Mouse (Mus musculus) ES-E14 (cell line): ENCODE results near the gene Ddx52. TPM values are rescaled to one million over a fixed set of nuclear protein-coding genes. Genes with fewer than 3 reads are reported as not detected.

Experiments
- DNase-seq: peaks from one replicate; pipeline ENCODE4 v3.0.0-alpha.2; 2013; ENCODE audit warnings: low read depth, low spot score
- H3K27ac ChIP-seq: 2 replicates; pipeline ENCODE4 v1.5.1; 2012; ENCODE audit warnings: low read depth, mild to moderate bottlenecking, low read length, moderate library complexity, mixed read lengths; ENCODE audit not compliant: poor library complexity, insufficient read depth, severe bottlenecking
- H3K36me3 ChIP-seq: 2 replicates; pipeline ENCODE4 v1.6.1; 2012; ENCODE audit warnings: mild to moderate bottlenecking, low read length, moderate library complexity, mixed read lengths; ENCODE audit not compliant: control insufficient read depth, poor library complexity, insufficient read depth, severe bottlenecking
- H3K4me1 ChIP-seq, 2 experiments: fragments of 150-350 bp in 1 of 2; sonication (generic) in 1 of 2; 2 replicates each; pipeline ENCODE4 v1.6.1; 2012; ENCODE audit warnings: low read length in 2 of 2, mild to moderate bottlenecking in 1 of 2, mixed read lengths in 1 of 2; ENCODE audit not compliant: control insufficient read depth in 2 of 2, insufficient read depth in 2 of 2, poor library complexity in 1 of 2
- H3K4me3 ChIP-seq, 2 experiments: fragments of 150-350 bp in 1 of 2; sonication (generic) in 1 of 2; 2 replicates each; pipeline ENCODE4 v1.5.1; 2012; ENCODE audit warnings: low read length in 2 of 2, low read depth in 1 of 2, mild to moderate bottlenecking in 1 of 2, mixed read lengths in 1 of 2; ENCODE audit not compliant: insufficient read depth in 1 of 2, poor library complexity in 1 of 2, severe bottlenecking in 1 of 2
- H3K9ac ChIP-seq: 2 replicates; pipeline ENCODE4 v1.6.1; 2012; ENCODE audit warnings: low read depth, mild to moderate bottlenecking, low read length, mixed read lengths; ENCODE audit not compliant: poor library complexity, insufficient read depth, severe bottlenecking
- H3K9me3 ChIP-seq: fragments of 150-350 bp; sonication (generic); 2 replicates; pipeline ENCODE4 v1.6.1; 2012; ENCODE audit warnings: low read depth, mild to moderate bottlenecking, low read length; ENCODE audit not compliant: control insufficient read depth, insufficient read depth
- CHD2 ChIP-seq: IDR thresholded peaks from 2 replicates; pipeline ENCODE4 v1.6.1; 2014; ENCODE audit warnings: mild to moderate bottlenecking, low read depth, low read length, inconsistent platforms
- HCFC1 ChIP-seq: IDR thresholded peaks from 2 replicates; pipeline ENCODE4 v1.6.1; 2012; ENCODE audit warnings: low read length, inconsistent platforms, borderline replicate concordance; ENCODE audit not compliant: insufficient read depth
- MAFK ChIP-seq: IDR thresholded peaks from 2 replicates; pipeline ENCODE4 v1.6.1; 2014; ENCODE audit warnings: mild to moderate bottlenecking, low read depth, low read length, inconsistent platforms; ENCODE audit not compliant: insufficient read depth
- ZC3H11A ChIP-seq: IDR thresholded peaks from 2 replicates; pipeline ENCODE4 v1.6.1; 2012; ENCODE audit warnings: low read depth, mild to moderate bottlenecking, inconsistent platforms, low read length, borderline replicate concordance
- ZNF384 ChIP-seq: IDR thresholded peaks from 2 replicates; pipeline ENCODE4 v1.6.1; 2012; ENCODE audit warnings: low read depth, low read length, inconsistent platforms
- in situ Hi-C, 2 experiments: fragments of 600-800 bp; cut with MboI; formaldehyde crosslinking; loops; one replicate each; pipeline ENCODE4 v1.15.1; 2025; ENCODE audit warnings: low sequenced_read_pairs in 2 of 2, inconsistent platforms in 1 of 2; ENCODE audit not compliant: unreplicated experiment in 2 of 2
- total RNA-seq: library from RNA; depleted of rRNA; stranded (reverse); fragments of 300-350 nt; gene quantifications from 2 replicates; pipeline ENCODE4 v1.2.3, GENCODE M21; 2012; rRNA removed

The Ddx52 gene
- 33.9 and 44.1 TPM in 2 replicates for total RNA-seq

DNA sequence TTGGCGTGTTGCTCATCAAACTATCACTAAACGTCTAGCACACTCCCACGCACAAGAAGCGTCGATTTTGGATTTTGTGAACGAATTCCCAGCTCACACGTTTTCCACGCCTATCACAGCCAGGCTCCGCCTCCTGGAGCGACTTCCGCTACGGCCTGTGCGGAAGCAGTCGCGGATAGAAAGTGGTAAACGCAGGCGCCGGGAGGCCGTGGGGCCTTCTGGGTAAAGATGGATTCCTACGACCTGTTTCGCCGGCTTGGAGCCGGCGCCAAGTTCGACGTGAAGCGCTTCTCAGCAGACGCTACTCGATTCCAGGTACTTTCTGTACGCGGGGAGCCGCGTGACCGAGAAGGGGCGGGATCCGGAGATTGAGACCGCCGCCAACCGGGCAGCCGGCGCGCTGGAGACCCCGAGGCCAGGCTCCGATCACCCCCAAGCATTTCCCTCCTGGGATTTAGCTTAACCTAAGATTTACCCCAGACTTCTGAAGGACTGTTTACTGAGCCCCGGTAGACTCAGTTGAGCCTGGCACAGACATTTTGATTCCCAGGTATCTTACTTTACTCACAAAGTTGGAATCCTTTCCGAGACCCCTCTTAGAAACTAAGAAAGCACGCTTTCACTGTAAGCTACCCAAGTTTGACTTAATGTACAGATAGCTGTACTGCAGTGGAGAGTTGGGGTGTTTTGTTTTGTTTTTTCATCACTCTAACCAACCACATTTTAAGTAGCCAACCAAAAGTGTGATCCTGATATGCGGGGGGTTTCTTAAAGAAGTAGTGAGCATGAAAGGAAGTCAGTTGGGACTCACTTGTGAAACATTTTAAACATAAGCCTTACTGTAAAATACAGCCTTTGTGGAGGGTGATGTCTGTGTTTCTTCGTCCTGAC is at the start of gene Ddx52:
Ddx52 (plus strand) TSS at position 113 of the 891 bp plus-strand sequence.
- TF ChIP-seq HCFC1 (peak; percentile 72; the same call in 1 of the 2 replicates), MAFK (no peak), ZC3H11A (no peak)
- H3K36me3 ChIP-seq = peaks cover 11% of the 10 kb centered on the region
- no peaks in the 10 kb centered on the region for H3K9me3 ChIP-seq
- H3K27ac ChIP-seq = peak within 1 kb of the TSS; percentile 69; the same call in 1 of the 2 replicates
- DNase-seq = peak; percentile 85
- peak within 1 kb of the TSS; percentile 96 for H3K9ac ChIP-seq
- in situ Hi-C loops = no loop called here
- peak within 1 kb of the TSS; percentile 88 to 94 for H3K4me3 ChIP-seq
- H3K4me1 ChIP-seq = no peaks in the 10 kb centered on the region; a peak in 1 of 4 replicates

GRCm38 (mm10) chr11:83893325-83893724 is 48.5 kb upstream of the Ddx52 start:
- in situ Hi-C loops = no loop called here
- TF ChIP-seq CHD2 = no peak
- no peak for TF ChIP-seq ZNF384
- TF ChIP-seq ZC3H11A = no peak
- TF ChIP-seq HCFC1 = no peak
- no peak for TF ChIP-seq MAFK

DNA sequence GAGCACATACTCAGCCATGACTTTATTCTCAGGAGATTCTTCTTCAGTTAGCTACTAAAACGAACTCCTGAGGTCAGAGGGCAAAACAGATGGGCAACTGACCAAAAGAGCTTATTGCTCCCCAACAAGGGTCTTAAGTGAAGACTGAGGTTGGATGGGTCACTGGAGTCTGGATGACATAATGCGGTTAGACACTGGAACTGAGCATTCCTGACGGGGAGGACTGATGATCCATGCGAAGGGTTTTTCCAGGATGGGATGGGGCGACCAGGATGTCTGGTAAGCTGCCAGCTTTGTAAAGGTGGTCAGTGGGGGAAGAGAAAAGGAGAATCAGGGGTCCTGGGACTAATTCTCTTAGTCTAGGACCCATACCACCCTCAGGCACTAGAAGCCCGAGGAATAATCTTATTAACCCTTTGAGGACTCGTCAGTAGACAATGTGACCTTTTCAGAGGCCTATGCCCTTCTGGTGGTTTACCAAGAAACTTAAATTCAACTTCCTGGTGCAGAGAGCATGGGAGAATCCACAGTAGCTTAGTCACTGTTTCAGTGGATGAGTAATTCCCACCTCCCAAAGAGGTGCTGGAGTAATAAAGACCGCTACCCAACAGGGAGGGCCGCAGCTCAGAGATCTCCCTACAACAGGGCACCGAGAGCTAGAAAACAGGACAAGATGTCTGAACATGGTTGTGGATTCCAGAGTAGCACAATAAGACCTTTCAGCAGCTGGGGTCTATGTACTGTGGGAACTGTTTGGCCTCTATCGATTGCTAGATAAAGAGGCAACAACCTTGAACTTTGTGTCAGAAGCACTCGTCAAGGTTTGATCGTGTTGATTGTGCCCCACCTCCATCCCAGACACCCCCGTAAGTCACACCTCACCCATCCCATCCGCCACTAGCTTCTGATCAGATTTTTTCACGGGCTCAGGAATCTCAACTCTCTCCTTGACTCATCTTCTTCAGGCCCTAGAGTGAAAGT is 45.1 kb upstream of the Ddx52 start:
- Histone ChIP-seq H3K27ac (no peak overlapping the region), H3K9me3 (no peaks in the 10 kb centered on the region), H3K4me1 (peaks cover 0 to 4% of the 10 kb centered on the region in 2 experiments; a peak in 3 of 4 replicates), H3K9ac (no peak overlapping the region), H3K36me3 (no peaks in the 10 kb centered on the region), H3K4me3 (no peak overlapping the region)
- no peak for DNase-seq
- no peak for TF ChIP-seq ZNF384
- TF ChIP-seq ZC3H11A = no peak
- no peak for TF ChIP-seq MAFK
- no peak for TF ChIP-seq HCFC1
- no peak for TF ChIP-seq CHD2
- in situ Hi-C loops = no loop called here

More at GRCm38 (mm10) chr11:83893325-83893724, 48.5 kb upstream of the Ddx52 start:
- Histone ChIP-seq H3K4me3 (no peak overlapping the region), H3K9me3 (no peaks in the 10 kb centered on the region), H3K9ac (no peak overlapping the region), H3K36me3 (no peaks in the 10 kb centered on the region), H3K4me1 (peaks cover 2 to 7% of the 10 kb centered on the region in 2 experiments; a peak in 3 of 4 replicates), H3K27ac (no peak overlapping the region)
- no peak for DNase-seq

DNA sequence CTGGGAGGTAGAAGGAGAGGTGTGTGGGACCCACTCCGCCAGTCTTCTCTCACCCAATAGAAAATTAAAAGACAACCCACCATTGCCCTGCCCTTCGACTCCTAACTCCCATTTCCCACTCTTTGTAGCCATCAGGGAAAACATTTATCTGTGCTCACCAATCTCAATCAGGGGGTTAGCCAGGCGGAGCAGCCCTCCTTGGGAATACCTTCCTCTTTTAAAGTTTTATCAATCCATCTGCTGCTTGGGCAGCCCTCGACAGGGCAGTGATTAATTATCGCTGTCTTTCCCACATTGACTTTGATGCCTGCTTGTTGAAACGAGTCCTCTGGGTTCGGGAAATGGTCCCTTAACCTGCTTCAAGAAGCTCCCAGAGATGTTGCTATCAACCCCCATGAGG is 44.3 kb upstream of the Ddx52 start:
- no peaks in the 10 kb centered on the region for H3K4me1 ChIP-seq
- in situ Hi-C loops = no loop called here
- no peak overlapping the region for H3K9ac ChIP-seq
- no peak for TF ChIP-seq MAFK
- no peak for TF ChIP-seq ZNF384
- TF ChIP-seq CHD2 = no peak
- no peak for TF ChIP-seq HCFC1
- TF ChIP-seq ZC3H11A = no peak
- H3K27ac ChIP-seq = no peak overlapping the region
- no peaks in the 10 kb centered on the region for H3K9me3 ChIP-seq
- H3K4me3 ChIP-seq = no peak overlapping the region
- H3K36me3 ChIP-seq = no peaks in the 10 kb centered on the region
- DNase-seq = no peak
